Mouse (Mus musculus): ENCODE data around the gene Slc25a25. TPM values are rescaled to one million over a fixed set of nuclear protein-coding genes. Genes with fewer than 3 reads are reported as not detected.

The Slc25a25 gene
- polyA plus RNA-seq, 1 experiment from 2014 or later, result 20.4 TPM

Other genes with a start within 250 kb of the Slc25a25 start
- 28.7 and 31.6 TPM in 2 replicates for gene Pomt1, start 214.9 kb downstream of the Slc25a25 start, polyA plus RNA-seq (2015; fragmentation: Nextera tagmentation; extraction: Ambion mirVana)
- 72.2 and 74.5 TPM in 2 replicates for gene Uck1, start 191.3 kb downstream of the Slc25a25 start, polyA plus RNA-seq (2015; fragmentation: Nextera tagmentation; extraction: Ambion mirVana)
- 23.0 and 27.3 TPM in 2 replicates for gene Golga2, start 164.1 kb downstream of the Slc25a25 start, polyA plus RNA-seq (2015; fragmentation: Nextera tagmentation; extraction: Ambion mirVana)
- 419 and 447 TPM in 2 replicates for gene Swi5, start 163.4 kb downstream of the Slc25a25 start, polyA plus RNA-seq (2015; fragmentation: Nextera tagmentation; extraction: Ambion mirVana)
- gene Ciz1, start 99.1 kb downstream of the Slc25a25 start, polyA plus RNA-seq (2015; fragmentation: Nextera tagmentation; extraction: Ambion mirVana), result 48.7 and 56.6 TPM in 2 replicates
- 6.3 and 7.9 TPM in 2 replicates for gene Dnm1, start 98.1 kb downstream of the Slc25a25 start, polyA plus RNA-seq (2015; fragmentation: Nextera tagmentation; extraction: Ambion mirVana)
- 47.1 and 52.1 TPM in 2 replicates for gene 1110008P14Rik, start 69.5 kb downstream of the Slc25a25 start, polyA plus RNA-seq (2015; fragmentation: Nextera tagmentation; extraction: Ambion mirVana)
- 6.8 and 9.1 TPM in 2 replicates for gene Lcn2, start 63.2 kb downstream of the Slc25a25 start, polyA plus RNA-seq (2015; fragmentation: Nextera tagmentation; extraction: Ambion mirVana)
- gene Ptges2, start 55.5 kb downstream of the Slc25a25 start, polyA plus RNA-seq (2015; fragmentation: Nextera tagmentation; extraction: Ambion mirVana), result 30.5 and 31.2 TPM in 2 replicates
- 6.3 and 6.8 TPM in 2 replicates for gene Naif1, start 988 bp downstream of the Slc25a25 start, polyA plus RNA-seq (2015; fragmentation: Nextera tagmentation; extraction: Ambion mirVana)
- 14.5 and 15.0 TPM in 2 replicates for gene Fam102a, start 83.9 kb upstream of the Slc25a25 start, polyA plus RNA-seq (2015; fragmentation: Nextera tagmentation; extraction: Ambion mirVana)
- gene Dpm2, start 119.4 kb upstream of the Slc25a25 start, polyA plus RNA-seq (2015; fragmentation: Nextera tagmentation; extraction: Ambion mirVana), result 103 and 107 TPM in 2 replicates
- 2.0 and 2.7 TPM in 2 replicates for gene Pip5kl1, start 123.4 kb upstream of the Slc25a25 start, polyA plus RNA-seq (2015; fragmentation: Nextera tagmentation; extraction: Ambion mirVana)
- 0.10 and 0.17 TPM in 2 replicates for gene 9430097D07Rik, start 124.2 kb upstream of the Slc25a25 start, polyA plus RNA-seq (2015; fragmentation: Nextera tagmentation; extraction: Ambion mirVana)
- gene St6galnac4, start 135.7 kb upstream of the Slc25a25 start, polyA plus RNA-seq (2015; fragmentation: Nextera tagmentation; extraction: Ambion mirVana), result 22.3 and 23.2 TPM in 2 replicates
- gene St6galnac6, start 148.3 kb upstream of the Slc25a25 start, polyA plus RNA-seq (2015; fragmentation: Nextera tagmentation; extraction: Ambion mirVana), result 17.0 and 17.6 TPM in 2 replicates
- gene Ak1, start 170.3 kb upstream of the Slc25a25 start, polyA plus RNA-seq (2015; fragmentation: Nextera tagmentation; extraction: Ambion mirVana), result 32.6 and 34.4 TPM in 2 replicates
- gene Eng, start 195.2 kb upstream of the Slc25a25 start, polyA plus RNA-seq (2015; fragmentation: Nextera tagmentation; extraction: Ambion mirVana), result 71.9 and 82.1 TPM in 2 replicates